Mouse (Mus musculus): ENCODE data around the gene Card10.

DNA sequence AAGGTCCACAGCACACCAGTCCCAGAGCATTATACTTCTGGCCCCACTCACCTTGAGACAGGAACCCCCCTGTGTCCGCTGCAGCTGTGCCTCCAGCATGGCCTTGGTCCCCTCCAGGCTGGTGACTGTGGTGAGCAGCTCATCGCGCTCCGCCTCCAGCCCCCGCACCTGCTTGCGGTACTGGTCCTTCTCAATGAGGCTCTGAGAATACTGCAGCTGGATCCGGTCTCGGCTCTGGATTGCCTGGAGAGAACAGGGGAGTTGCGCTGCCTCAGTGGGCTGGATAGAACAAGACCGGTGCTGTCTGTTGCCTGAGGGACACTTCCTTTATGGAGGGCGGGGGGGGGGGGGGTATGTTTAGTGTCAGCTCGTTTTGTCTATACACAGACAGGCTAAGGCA is 11.9 kb downstream of the Card10 start:
- TF ChIP-seq CTCF (IDR thresholded peaks at IDR 0.05; ENCODE audit: low read depth) (no peak), EP300 (IDR thresholded peaks at IDR 0.05; ENCODE audit: low read depth) (no peak)
